Mouse (Mus musculus): ENCODE results near the gene Tada2a. TPM values are rescaled to one million over a fixed set of nuclear protein-coding genes. Genes with fewer than 3 reads are reported as not detected.
A peak's percentile ranks its signal among the peaks of the same experiment; 100 is the strongest.

The Tada2a gene
- polyA plus RNA-seq, 1 experiment from 2014 or later, result 5.7 TPM

DNA sequence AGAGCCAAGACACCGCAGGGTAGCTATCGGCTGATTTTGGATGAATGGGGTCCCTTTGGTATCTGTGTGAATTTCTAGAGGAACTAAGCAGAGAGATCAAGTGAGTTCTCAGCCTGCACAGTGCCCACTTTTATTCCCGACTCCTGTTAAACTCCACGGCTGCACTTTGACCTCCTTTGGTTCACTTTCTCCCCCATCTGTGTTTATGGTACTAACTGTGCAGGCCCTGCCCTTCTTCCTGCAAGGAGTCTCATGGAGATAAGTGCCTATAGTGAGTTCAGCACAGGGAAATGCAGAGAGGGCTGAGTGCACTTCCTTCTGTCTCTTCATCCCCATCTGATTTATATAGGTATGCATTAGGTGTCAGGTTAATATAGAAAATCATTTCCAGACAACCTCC, 35.2 kb upstream of the Tada2a start:
- Histone ChIP-seq H3K9ac (replicated peaks) (no peak overlapping the region), H3K36me3 (replicated peaks; ENCODE audit: insufficient read depth, low read length) (no peaks in the 10 kb centered on the region), H3K4me3 (ENCODE audit: low read depth, low read length) (no peak overlapping the region), H3K9me3 (ENCODE audit: low read length) (no peaks in the 10 kb centered on the region), H3K4me1 (ENCODE audit: insufficient read depth) (no peaks in the 10 kb centered on the region; the same call in 1 of the 2 replicates), H3K27ac (ENCODE audit: low read depth) (no peak overlapping the region), H3K4me2 (ENCODE audit: low read depth, low read length) (no peak overlapping the region), H3K27me3 (ENCODE audit: insufficient read depth, low read length) (no peaks in the 10 kb centered on the region)
- ATAC-seq (no peak), DNase-seq (no peak)
- TF ChIP-seq EP300 (IDR thresholded peaks at IDR 0.05; ENCODE audit: low read depth) (no peak), CTCF (IDR thresholded peaks at IDR 0.05; ENCODE audit: low read depth) (no peak)
- 61% methylated on average over 4 of the region's 4 CpGs for WGBS (ENCODE audit: insufficient replicate concordance)

DNA sequence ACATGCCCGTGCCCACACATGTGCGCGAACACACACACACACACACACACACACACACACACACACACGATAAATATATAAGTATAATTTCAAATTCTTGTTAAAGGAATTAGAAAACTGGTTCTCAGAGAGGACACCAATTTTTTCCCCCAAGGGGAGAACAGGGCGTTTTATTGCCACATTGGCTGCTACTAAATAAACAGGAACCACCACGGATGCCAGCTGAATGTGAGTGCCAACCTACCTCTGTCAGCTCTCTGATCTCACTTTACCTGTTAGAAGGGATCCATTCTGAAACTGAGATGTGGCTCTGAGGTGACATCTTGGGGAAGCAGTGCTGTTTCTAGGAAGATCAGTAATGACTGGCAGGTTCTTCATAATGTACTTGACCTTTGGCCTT, 34.7 kb upstream of the Tada2a start:
- H3K27me3 ChIP-seq (ENCODE audit: insufficient read depth, low read length), result no peaks in the 10 kb centered on the region
- WGBS (ENCODE audit: insufficient replicate concordance), result 76% methylated on average over 6 of the region's 6 CpGs
- no peak for TF ChIP-seq CTCF (IDR thresholded peaks at IDR 0.05; ENCODE audit: low read depth)
- no peak for TF ChIP-seq EP300 (IDR thresholded peaks at IDR 0.05; ENCODE audit: low read depth)
- no peaks in the 10 kb centered on the region for H3K36me3 ChIP-seq (replicated peaks; ENCODE audit: insufficient read depth, low read length)
- H3K4me1 ChIP-seq (ENCODE audit: insufficient read depth), result no peaks in the 10 kb centered on the region; the same call in 1 of the 2 replicates
- no peak for ATAC-seq
- no peak for DNase-seq
- H3K4me3 ChIP-seq (ENCODE audit: low read depth, low read length), result no peak overlapping the region
- H3K9ac ChIP-seq (replicated peaks), result no peak overlapping the region
- H3K27ac ChIP-seq (ENCODE audit: low read depth), result no peak overlapping the region
- no peaks in the 10 kb centered on the region for H3K9me3 ChIP-seq (ENCODE audit: low read length)
- no peak overlapping the region for H3K4me2 ChIP-seq (ENCODE audit: low read depth, low read length)

- no peaks in the 10 kb centered on the region for H3K4me1 ChIP-seq (ENCODE audit: insufficient read depth)
- no peak overlapping the region for H3K4me2 ChIP-seq (ENCODE audit: low read depth, low read length)
- ATAC-seq (no peak), DNase-seq (no peak)
- H3K27me3 ChIP-seq (ENCODE audit: insufficient read depth, low read length), result no peaks in the 10 kb centered on the region
- H3K9ac ChIP-seq (replicated peaks), result no peak overlapping the region
- TF ChIP-seq EP300 (IDR thresholded peaks at IDR 0.05; ENCODE audit: low read depth) (no peak), CTCF (IDR thresholded peaks at IDR 0.05; ENCODE audit: low read depth) (no peak)
- no peak overlapping the region for H3K27ac ChIP-seq (ENCODE audit: low read depth)
- H3K4me3 ChIP-seq (ENCODE audit: low read depth, low read length), result no peak overlapping the region
- no peaks in the 10 kb centered on the region for H3K36me3 ChIP-seq (replicated peaks; ENCODE audit: insufficient read depth, low read length)
- 80% methylated on average over 4 of the region's 4 CpGs for WGBS (ENCODE audit: insufficient replicate concordance)
- H3K9me3 ChIP-seq (ENCODE audit: low read length), result no peaks in the 10 kb centered on the region
These were observed 27.3 kb upstream of the Tada2a start for GRCm38 (mm10) chr11:84156535-84157262.

GRCm38 (mm10) chr11:84150884-84151283, 21.5 kb upstream of the Tada2a start:
- Histone ChIP-seq H3K4me3 (ENCODE audit: low read depth, low read length) (no peak overlapping the region), H3K9me3 (ENCODE audit: low read length) (no peaks in the 10 kb centered on the region), H3K4me2 (ENCODE audit: low read depth, low read length) (no peak overlapping the region), H3K36me3 (replicated peaks; ENCODE audit: insufficient read depth, low read length) (no peaks in the 10 kb centered on the region), H3K4me1 (ENCODE audit: insufficient read depth) (0 out of 2 replicates have a peak, but pooled peaks cover 4% of the 10 kb centered on the region), H3K27me3 (ENCODE audit: insufficient read depth, low read length) (no peaks in the 10 kb centered on the region), H3K9ac (replicated peaks) (no peak overlapping the region), H3K27ac (ENCODE audit: low read depth) (no peak overlapping the region)
- TF ChIP-seq CTCF (IDR thresholded peaks at IDR 0.05; ENCODE audit: low read depth), result peak; percentile 51
- no peak for TF ChIP-seq EP300 (IDR thresholded peaks at IDR 0.05; ENCODE audit: low read depth)
- DNase-seq (no peak), ATAC-seq (no peak)
- 59% methylated on average over 2 of the region's 2 CpGs for WGBS (ENCODE audit: insufficient replicate concordance)

DNA sequence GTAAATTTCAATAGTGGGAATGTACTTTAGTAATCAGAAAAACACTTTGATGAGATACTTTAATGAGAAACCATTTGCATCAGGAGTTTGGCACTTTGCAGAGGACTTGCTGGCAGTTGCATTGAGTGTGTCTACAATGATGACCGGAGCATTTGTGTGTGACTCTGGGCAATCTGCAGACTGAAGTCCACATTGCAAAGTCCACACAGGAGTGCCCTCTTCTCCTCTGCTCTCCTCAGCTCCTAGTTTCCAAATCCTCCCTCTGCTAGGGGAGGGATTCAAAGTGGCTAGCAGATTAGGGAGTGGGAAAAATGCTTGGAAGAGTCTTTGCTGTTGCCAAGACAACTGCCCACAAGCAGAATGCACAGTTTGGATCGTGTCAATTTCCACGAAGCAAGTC, 16.7 kb upstream of the Tada2a start:
- H3K4me2 ChIP-seq (ENCODE audit: low read depth, low read length), result no peak overlapping the region
- DNase-seq, result peak; percentile 22
- TF ChIP-seq EP300 (IDR thresholded peaks at IDR 0.05; ENCODE audit: low read depth) (no peak), CTCF (IDR thresholded peaks at IDR 0.05; ENCODE audit: low read depth) (no peak)
- no peak overlapping the region for H3K4me3 ChIP-seq (ENCODE audit: low read depth, low read length)
- H3K27ac ChIP-seq (ENCODE audit: low read depth), result peak overlapping the region; percentile 67
- no peaks in the 10 kb centered on the region for H3K27me3 ChIP-seq (ENCODE audit: insufficient read depth, low read length)
- no peaks in the 10 kb centered on the region for H3K36me3 ChIP-seq (replicated peaks; ENCODE audit: insufficient read depth, low read length)
- peak; percentile 90 for ATAC-seq
- H3K9me3 ChIP-seq (ENCODE audit: low read length), result no peaks in the 10 kb centered on the region
- H3K9ac ChIP-seq (replicated peaks), result no peak overlapping the region
- H3K4me1 ChIP-seq (ENCODE audit: insufficient read depth), result peaks cover 7% of the 10 kb centered on the region; the same call in 1 of the 2 replicates
- 44% methylated on average over 3 of the region's 3 CpGs for WGBS (ENCODE audit: insufficient replicate concordance)

DNA sequence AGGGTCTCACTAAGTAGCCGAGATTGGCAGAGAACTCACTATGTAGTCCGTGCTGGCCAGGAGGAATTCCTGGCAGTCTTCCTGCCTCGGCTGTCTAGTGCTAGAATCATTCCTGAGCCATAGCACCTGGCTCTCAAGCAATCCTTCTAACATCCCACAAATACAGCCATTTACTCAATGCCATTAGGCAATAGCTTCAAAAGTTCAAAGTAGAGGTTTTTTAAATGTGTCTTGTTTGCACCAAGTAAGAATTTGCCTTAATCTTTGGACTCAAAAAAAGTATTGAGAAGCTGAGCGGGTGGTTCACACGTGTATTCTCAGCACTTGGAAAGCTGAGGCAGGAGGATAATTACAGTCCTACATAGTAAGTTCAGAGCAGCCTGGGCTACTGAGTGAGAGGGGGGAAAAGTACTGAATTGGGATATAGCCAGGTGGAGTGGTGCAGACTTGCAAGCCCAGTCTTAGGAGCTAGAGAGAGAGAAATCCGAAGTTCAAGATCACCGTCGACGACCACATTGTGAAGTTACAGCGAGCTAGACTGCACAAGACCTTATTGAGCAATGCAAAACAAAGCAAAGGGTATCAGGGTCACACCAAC, 15.9 kb upstream of the Tada2a start:
- DNase-seq, result no peak
- no peak overlapping the region for H3K9ac ChIP-seq (replicated peaks)
- no peak overlapping the region for H3K4me2 ChIP-seq (ENCODE audit: low read depth, low read length)
- no peak overlapping the region for H3K4me3 ChIP-seq (ENCODE audit: low read depth, low read length)
- no peak; the same call in 1 of the 2 replicates for ATAC-seq
- WGBS (ENCODE audit: insufficient replicate concordance), result 55% methylated on average over 10 of the region's 10 CpGs
- no peaks in the 10 kb centered on the region for H3K9me3 ChIP-seq (ENCODE audit: low read length)
- H3K27ac ChIP-seq (ENCODE audit: low read depth), result 0 out of 2 replicates have a peak overlapping the region, but pooled peaks have one; percentile 62
- TF ChIP-seq EP300 (IDR thresholded peaks at IDR 0.05; ENCODE audit: low read depth), result no peak
- TF ChIP-seq CTCF (IDR thresholded peaks at IDR 0.05; ENCODE audit: low read depth), result no peak
- H3K36me3 ChIP-seq (replicated peaks; ENCODE audit: insufficient read depth, low read length), result no peaks in the 10 kb centered on the region
- peaks cover 7% of the 10 kb centered on the region; the same call in 1 of the 2 replicates for H3K4me1 ChIP-seq (ENCODE audit: insufficient read depth)
- H3K27me3 ChIP-seq (ENCODE audit: insufficient read depth, low read length), result no peaks in the 10 kb centered on the region

Measured in liver, postnatal 0 days (tissue).